Mouse (Mus musculus): ENCODE results near the gene Dcakd.

Gene Dcakd

GRCm38 (mm10) chr11:103046286-103046685, 18.2 kb upstream of the Dcakd start:
- no peak for DNase-seq

GRCm38 (mm10) chr11:103043982-103044381, 15.8 kb upstream of the Dcakd start:
- DNase-seq, result no peak

GRCm38 (mm10) chr11:103042828-103043227, 14.7 kb upstream of the Dcakd start:
- DNase-seq, result peak; percentile 44

- peak; percentile 40 for DNase-seq
Observed at GRCm38 (mm10) chr11:103038037-103038436, 9.9 kb upstream of the Dcakd start.

- no peak for DNase-seq
Observed at GRCm38 (mm10) chr11:103036881-103037465, 8.8 kb upstream of the Dcakd start.

GRCm38 (mm10) chr11:103035007-103035406, 6.9 kb upstream of the Dcakd start:
- DNase-seq, result no peak

- DNase-seq, result peak; percentile 39
Observed at GRCm38 (mm10) chr11:103033030-103033429, 4.9 kb upstream of the Dcakd start.

- no peak for DNase-seq
Observed at GRCm38 (mm10) chr11:103027570-103028175, 460 bp downstream of the Dcakd start.

- DNase-seq, result no peak
Observed at GRCm38 (mm10) chr11:103026901-103027300, 1.2 kb downstream of the Dcakd start.

- no peak for DNase-seq
Observed at GRCm38 (mm10) chr11:103023974-103024373, 4.2 kb downstream of the Dcakd start.

GRCm38 (mm10) chr11:103020713-103021335, 7.3 kb downstream of the Dcakd start:
- DNase-seq, result no peak

GRCm38 (mm10) chr11:103019325-103019724, 8.8 kb downstream of the Dcakd start:
- DNase-seq, result no peak

- DNase-seq, result no peak
Observed at GRCm38 (mm10) chr11:103018860-103019259, 9.3 kb downstream of the Dcakd start.

GRCm38 (mm10) chr11:103017661-103018060, 10.5 kb downstream of the Dcakd start:
- no peak for DNase-seq

GRCm38 (mm10) chr11:103016930-103017329, 11.2 kb downstream of the Dcakd start:
- peak; percentile 99 for DNase-seq

GRCm38 (mm10) chr11:103015881-103016825, 12.0 kb downstream of the Dcakd start:
- no peak for DNase-seq

- DNase-seq, result no peak
Observed at GRCm38 (mm10) chr11:103011206-103011497, 17.0 kb downstream of the Dcakd start.

- no peak for DNase-seq
Observed at GRCm38 (mm10) chr11:103010454-103011205, 17.5 kb downstream of the Dcakd start.

- peak; percentile 45 for DNase-seq
Observed at GRCm38 (mm10) chr11:103009208-103009607, 18.9 kb downstream of the Dcakd start.

GRCm38 (mm10) chr11:103008558-103008957, 19.6 kb downstream of the Dcakd start:
- DNase-seq, result no peak

GRCm38 (mm10) chr11:103007001-103007340, 21.2 kb downstream of the Dcakd start:
- DNase-seq, result no peak

GRCm38 (mm10) chr11:103006286-103007000, 21.7 kb downstream of the Dcakd start:
- DNase-seq, result no peak
